Comparison of ENCODE assay signal across 8 mouse cellular contexts in the genomic region with DNA sequence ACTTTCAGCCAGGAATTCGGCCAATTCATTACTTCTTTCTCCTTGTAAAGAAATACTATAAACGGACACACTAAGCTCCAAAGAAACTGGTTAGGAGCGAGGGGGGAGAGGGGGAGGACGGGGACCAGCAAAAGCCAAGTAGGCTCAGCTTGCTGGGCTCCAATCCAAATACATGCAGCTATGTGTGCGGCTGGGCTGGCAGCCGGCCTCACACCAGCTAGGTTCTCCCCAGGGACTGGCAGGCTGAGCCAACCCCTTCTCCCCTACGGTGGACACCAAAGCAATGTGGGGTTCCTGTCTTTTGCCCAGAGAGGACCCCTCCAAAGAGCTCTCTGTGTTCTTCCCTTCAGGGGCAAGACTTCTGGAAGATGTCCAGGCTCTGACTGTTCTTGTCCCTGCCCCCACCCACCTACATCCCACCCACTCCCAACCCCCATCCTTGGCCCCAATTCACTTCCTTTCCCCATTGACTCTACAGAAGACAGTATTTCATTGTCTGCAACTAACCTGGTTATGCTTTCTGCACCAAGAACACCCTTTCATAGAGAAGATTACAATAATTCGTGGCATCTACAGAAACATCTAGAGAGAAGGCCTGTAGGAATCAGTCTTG.
A peak's percentile ranks its signal among the peaks of the same experiment; 100 is the strongest.
DNase-seq lines count a peak whose midpoint lies in the region; ATAC-seq and TF ChIP-seq lines count a peak whose summit lies in the region.

No protein-coding gene starts in this region.

- no peak overlapping the region for H3K4me3 ChIP-seq in midbrain, embryonic 10.5 days
- H3K4me3 ChIP-seq in midbrain, embryonic 11.5 days (ENCODE audit: low read depth, low read length) = no peak overlapping the region
- H3K4me3 ChIP-seq in forebrain, embryonic 12.5 days (replicated peaks) = no peak overlapping the region
- no peak overlapping the region for H3K4me3 ChIP-seq in heart, embryonic 14.5 days (ENCODE audit: control insufficient read depth in 1 of 2, insufficient read depth in 1 of 2, low read depth in 1 of 2, low read length in 2 of 2)
- no peak overlapping the region for H3K4me3 ChIP-seq in stomach, postnatal 0 days (ENCODE audit: low read depth, low read length)
- no peak overlapping the region for H3K4me3 ChIP-seq in thymus, adult 2 months (ENCODE audit: control insufficient read depth, insufficient read depth, low read length)

- H3K27me3 ChIP-seq in midbrain, embryonic 10.5 days (ENCODE audit: low read depth, poor library complexity, severe bottlenecking) = 0 out of 2 replicates have a peak, but pooled peaks cover 3% of the 10 kb centered on the region
- H3K27me3 ChIP-seq in midbrain, embryonic 11.5 days (ENCODE audit: control insufficient read depth, insufficient read depth, low read length) = no peaks in the 10 kb centered on the region
- no peaks in the 10 kb centered on the region for H3K27me3 ChIP-seq in forebrain, embryonic 12.5 days
- H3K27me3 ChIP-seq in heart, embryonic 14.5 days (ENCODE audit: control insufficient read depth, insufficient read depth, low read length) = no peaks in the 10 kb centered on the region
- H3K27me3 ChIP-seq in stomach, postnatal 0 days (ENCODE audit: control insufficient read depth, insufficient read depth, low read length) = no peaks in the 10 kb centered on the region
- no peaks in the 10 kb centered on the region for H3K27me3 ChIP-seq in thymus, adult 2 months (ENCODE audit: control insufficient read depth, insufficient read depth, low read length)

- peaks cover 4% of the 10 kb centered on the region; the same call in 1 of the 2 replicates for H3K9me3 ChIP-seq in midbrain, embryonic 10.5 days (replicated peaks)
- no peaks in the 10 kb centered on the region for H3K9me3 ChIP-seq in midbrain, embryonic 11.5 days (ENCODE audit: control insufficient read depth, low read length)
- no peaks in the 10 kb centered on the region for H3K9me3 ChIP-seq in forebrain, embryonic 12.5 days
- no peaks in the 10 kb centered on the region for H3K9me3 ChIP-seq in heart, embryonic 14.5 days (ENCODE audit: control insufficient read depth, low read length)
- H3K9me3 ChIP-seq in stomach, postnatal 0 days (ENCODE audit: control insufficient read depth, low read length) = no peaks in the 10 kb centered on the region

- TF ChIP-seq EP300 in stomach, postnatal 0 days (optimal IDR thresholded peaks at IDR 0.05) = no peak

- ATAC-seq in midbrain, embryonic 11.5 days (ENCODE audit: low FRiP score) = no peak
- ATAC-seq in forebrain, embryonic 12.5 days (ENCODE audit: low FRiP score) = peak; percentile 82; the same call in 1 of the 2 replicates
- peak; percentile 59 for ATAC-seq in heart, embryonic 14.5 days (ENCODE audit: insufficient number of reproducible peaks, insufficient read depth, low FRiP score, low read depth)
- ATAC-seq in megakaryocyte-erythroid progenitor cell, adult 5-6 weeks (replicated peaks; ENCODE audit: low FRiP score, low TSS enrichment, poor library complexity, severe bottlenecking) = peak; percentile 44; the same call in 1 of the 2 replicates
- ATAC-seq in stomach, postnatal 0 days (ENCODE audit: low FRiP score, low TSS enrichment) = 0 out of 2 replicates have a peak, but pooled peaks have one; percentile 26

- TF ChIP-seq CTCF in stomach, postnatal 0 days (IDR thresholded peaks at IDR 0.05; ENCODE audit: low read depth) = no peak
- no peak for TF ChIP-seq CTCF in thymus, adult 2 months (IDR thresholded peaks at IDR 0.05; ENCODE audit: borderline replicate concordance, control insufficient read depth, extremely low read depth, insufficient read depth, low read length, poor library complexity)

- no peak for TF ChIP-seq POLR2A in thymus, adult 2 months (IDR thresholded peaks at IDR 0.05; ENCODE audit: control insufficient read depth, extremely low read depth, insufficient read depth, low read length, poor library complexity)

- H3K4me2 ChIP-seq in midbrain, embryonic 11.5 days = no peak overlapping the region
- H3K4me2 ChIP-seq in forebrain, embryonic 12.5 days = no peak overlapping the region
- H3K4me2 ChIP-seq in heart, embryonic 14.5 days (ENCODE audit: low read length) = peak overlapping the region; percentile 18; the same call in 1 of the 2 replicates
- H3K4me2 ChIP-seq in stomach, postnatal 0 days (replicated peaks; ENCODE audit: low read depth) = no peak overlapping the region; the same call in 1 of the 2 replicates

- no peak overlapping the region for H3K9ac ChIP-seq in midbrain, embryonic 11.5 days (ENCODE audit: low read length)
- H3K9ac ChIP-seq in forebrain, embryonic 12.5 days = no peak overlapping the region
- H3K9ac ChIP-seq in heart, embryonic 14.5 days (ENCODE audit: low read length) = no peak overlapping the region
- H3K9ac ChIP-seq in stomach, postnatal 0 days (ENCODE audit: low read length) = no peak overlapping the region

- H3K36me3 ChIP-seq in midbrain, embryonic 10.5 days = no peaks in the 10 kb centered on the region
- no peaks in the 10 kb centered on the region for H3K36me3 ChIP-seq in midbrain, embryonic 11.5 days (ENCODE audit: control insufficient read depth, insufficient read depth, low read length)
- H3K36me3 ChIP-seq in forebrain, embryonic 12.5 days (replicated peaks) = no peaks in the 10 kb centered on the region
- H3K36me3 ChIP-seq in heart, embryonic 14.5 days (ENCODE audit: control insufficient read depth, insufficient read depth, low read length) = no peaks in the 10 kb centered on the region
- no peaks in the 10 kb centered on the region for H3K36me3 ChIP-seq in stomach, postnatal 0 days (ENCODE audit: control insufficient read depth, insufficient read depth, low read length)
- no peaks in the 10 kb centered on the region for H3K36me3 ChIP-seq in thymus, adult 2 months (ENCODE audit: control insufficient read depth, insufficient read depth, low read length)

- DNase-seq in midbrain, embryonic 10.5 days (ENCODE audit: low spot score) = no peak
- no peak for DNase-seq in midbrain, embryonic 11.5 days (ENCODE audit: low spot score, missing footprints)
- DNase-seq in layer of hippocampus, adult 9-11 months = peak; percentile 55
- DNase-seq in stomach, postnatal 0 days (ENCODE audit: low spot score) = peak; percentile 27
- no peak for DNase-seq in thymus, adult 2 months

- WGBS in midbrain, embryonic 10.5 days = 79% methylated on average over 8 of the region's 8 CpGs
- WGBS in midbrain, embryonic 11.5 days = 71% methylated on average over 8 of the region's 8 CpGs
- 49% methylated on average over 7 of the region's 8 CpGs for WGBS in forebrain, embryonic 12.5 days
- WGBS in heart, embryonic 14.5 days = 37% methylated on average over 8 of the region's 8 CpGs
- WGBS in stomach, postnatal 0 days = 34% methylated on average over 8 of the region's 8 CpGs
- WGBS in thymus, adult 2 months = 65% methylated on average over 8 of the region's 8 CpGs

- H3K27ac ChIP-seq in midbrain, embryonic 10.5 days (replicated peaks) = peak overlapping the region; percentile 55
- no peak overlapping the region for H3K27ac ChIP-seq in midbrain, embryonic 11.5 days (ENCODE audit: low read depth, low read length)
- H3K27ac ChIP-seq in forebrain, embryonic 12.5 days = peak overlapping the region; percentile 59; the same call in 1 of the 2 replicates
- H3K27ac ChIP-seq in heart, embryonic 14.5 days (replicated peaks in 1 of 2; ENCODE audit: control insufficient read depth in 1 of 2, insufficient read depth in 1 of 2, low read depth in 2 of 2, low read length in 2 of 2) = no peak overlapping the region
- no peak overlapping the region for H3K27ac ChIP-seq in stomach, postnatal 0 days (replicated peaks)
- no peak overlapping the region for H3K27ac ChIP-seq in thymus, adult 2 months (ENCODE audit: control insufficient read depth, insufficient read depth, low read length)

- H3K4me1 ChIP-seq in midbrain, embryonic 10.5 days = peaks cover 30% of the 10 kb centered on the region
- H3K4me1 ChIP-seq in midbrain, embryonic 11.5 days (ENCODE audit: control insufficient read depth, insufficient read depth, low read length) = peaks cover 11% of the 10 kb centered on the region
- H3K4me1 ChIP-seq in forebrain, embryonic 12.5 days = peaks cover 30% of the 10 kb centered on the region
- H3K4me1 ChIP-seq in heart, embryonic 14.5 days (ENCODE audit: control insufficient read depth in 2 of 2, insufficient read depth in 2 of 2, low read length in 2 of 2) = peaks cover 5 to 15% of the 10 kb centered on the region in 2 experiments; a peak in 3 of 4 replicates
- H3K4me1 ChIP-seq in stomach, postnatal 0 days (replicated peaks; ENCODE audit: control insufficient read depth, insufficient read depth) = peaks cover 7% of the 10 kb centered on the region; the same call in 1 of the 2 replicates
- peaks cover 16% of the 10 kb centered on the region for H3K4me1 ChIP-seq in thymus, adult 2 months (replicated peaks; ENCODE audit: control insufficient read depth, insufficient read depth, low read length)

Comparison
In these comparisons a context has a peak if more than half of its experiments do, and no peak if none do; other contexts are left out.
1. H3K27ac ChIP-seq: peak in midbrain, embryonic 10.5 days (single experiment) and forebrain, embryonic 12.5 days (single experiment); none in midbrain, embryonic 11.5 days (single experiment), heart, embryonic 14.5 days (0 of 2), stomach, postnatal 0 days (single experiment) and thymus, adult 2 months (single experiment).
2. DNase-seq: peak in layer of hippocampus, adult 9-11 months (single experiment) and stomach, postnatal 0 days (single experiment); none in midbrain, embryonic 10.5 days (single experiment), midbrain, embryonic 11.5 days (single experiment) and thymus, adult 2 months (single experiment).